Mouse (Mus musculus) olfactory bulb, adult 2 months (tissue): ENCODE data around the gene Tbl3.

Experiments
- CTCF ChIP-seq: fragments of 200-500 bp; IDR thresholded peaks from 2 replicates; pipeline ENCODE4 v1.5.1; 2012; ENCODE audit warnings: low read depth, mild to moderate bottlenecking, low read length, moderate library complexity; ENCODE audit not compliant: insufficient read depth
- POLR2A ChIP-seq: fragments of 200-500 bp; IDR thresholded peaks from 2 replicates; pipeline ENCODE4 v1.6.1; 2012; ENCODE audit warnings: mild to moderate bottlenecking, low read depth, low read length, moderate library complexity; ENCODE audit not compliant: insufficient read depth

- TF ChIP-seq POLR2A (no peak), CTCF (no peak)
Observed at GRCm38 (mm10) chr17:24699473-24699872, 8.0 kb downstream of the Tbl3 start.
